Mouse (Mus musculus): ENCODE results near the gene C8a. TPM values are rescaled to one million over a fixed set of nuclear protein-coding genes. Genes with fewer than 3 reads are reported as not detected.

The C8a gene
- polyA plus RNA-seq, 1 experiment from 2014 or later = not detected

DNA sequence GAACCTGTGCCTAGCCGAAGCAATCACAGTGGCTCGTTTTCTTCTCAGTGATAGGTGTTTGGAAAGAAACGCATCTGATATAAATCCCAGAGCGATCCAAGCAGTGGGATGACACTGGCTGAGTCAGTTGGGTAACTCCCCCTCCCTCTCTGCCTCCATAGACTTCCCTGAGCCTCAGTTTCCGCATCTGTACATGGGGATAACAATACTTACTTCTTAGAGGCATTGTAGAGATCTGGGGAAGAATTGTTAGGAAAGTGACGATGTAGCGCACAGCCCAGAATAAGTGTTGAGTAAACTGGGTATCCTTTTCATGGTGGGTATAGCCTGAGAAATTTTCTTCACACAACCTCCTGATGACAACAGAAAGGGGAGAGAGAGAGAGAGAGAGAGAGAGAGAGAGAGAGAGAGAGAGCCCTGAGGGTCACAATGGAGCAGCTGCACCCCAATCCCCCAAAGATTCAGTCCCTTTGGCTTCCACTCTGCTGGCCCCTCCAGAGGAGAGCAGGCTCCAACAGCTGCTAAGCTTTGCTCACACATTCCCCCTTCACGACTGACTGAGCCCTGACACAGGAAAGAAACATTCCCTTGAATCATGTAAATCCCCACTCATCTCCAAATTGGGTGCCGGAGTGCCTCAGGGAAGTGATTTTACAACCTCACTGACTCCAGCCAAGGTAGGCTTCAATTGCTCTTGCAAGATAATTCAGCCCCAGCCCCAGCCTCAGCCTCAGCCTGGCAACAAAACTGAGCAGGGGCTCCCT is 12.5 kb upstream of the C8a start:
- H3K4me3 ChIP-seq = no peak overlapping the region
- no peaks in the 10 kb centered on the region for H3K36me3 ChIP-seq
- 0 out of 2 replicates have a peak, but pooled peaks cover 12% of the 10 kb centered on the region for H3K4me1 ChIP-seq
- no peaks in the 10 kb centered on the region for H3K9me3 ChIP-seq
- H3K27ac ChIP-seq = no peak overlapping the region
- H3K4me2 ChIP-seq (replicated peaks) = no peak overlapping the region
- H3K27me3 ChIP-seq = 0 out of 2 replicates have a peak, but pooled peaks cover 4% of the 10 kb centered on the region
- 68% methylated on average over 9 of the region's 9 CpGs for WGBS
- no peak overlapping the region for H3K9ac ChIP-seq
- ATAC-seq (ENCODE audit: low FRiP score, low read depth) = no peak

DNA sequence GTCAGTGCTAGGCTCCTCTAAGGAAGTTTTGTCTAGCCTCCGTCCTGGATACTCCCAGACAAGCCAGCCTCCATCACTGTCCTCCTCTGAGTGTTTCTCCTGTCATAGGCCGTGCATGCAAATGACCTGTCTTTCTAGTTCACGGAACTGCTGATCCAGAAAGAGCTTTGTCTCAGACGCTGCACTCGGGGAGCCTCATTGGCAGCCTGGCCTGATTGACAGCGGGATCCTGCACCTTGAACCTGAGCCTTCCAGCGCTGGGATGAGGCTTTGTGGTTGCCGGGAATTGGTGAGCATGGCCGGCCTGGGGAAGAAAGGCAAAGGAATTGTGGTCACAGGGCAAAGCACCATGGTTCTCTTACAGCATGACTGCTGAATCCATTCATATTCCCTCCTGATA is 11.3 kb upstream of the C8a start:
- Histone ChIP-seq H3K27ac (no peak overlapping the region), H3K4me3 (no peak overlapping the region), H3K36me3 (no peaks in the 10 kb centered on the region), H3K9ac (no peak overlapping the region), H3K27me3 (0 out of 2 replicates have a peak, but pooled peaks cover 4% of the 10 kb centered on the region), H3K4me1 (0 out of 2 replicates have a peak, but pooled peaks cover 7% of the 10 kb centered on the region), H3K4me2 (replicated peaks) (no peak overlapping the region), H3K9me3 (no peaks in the 10 kb centered on the region)
- WGBS = 78% methylated on average over 9 of the region's 9 CpGs
- no peak for ATAC-seq (ENCODE audit: low FRiP score, low read depth)

DNA sequence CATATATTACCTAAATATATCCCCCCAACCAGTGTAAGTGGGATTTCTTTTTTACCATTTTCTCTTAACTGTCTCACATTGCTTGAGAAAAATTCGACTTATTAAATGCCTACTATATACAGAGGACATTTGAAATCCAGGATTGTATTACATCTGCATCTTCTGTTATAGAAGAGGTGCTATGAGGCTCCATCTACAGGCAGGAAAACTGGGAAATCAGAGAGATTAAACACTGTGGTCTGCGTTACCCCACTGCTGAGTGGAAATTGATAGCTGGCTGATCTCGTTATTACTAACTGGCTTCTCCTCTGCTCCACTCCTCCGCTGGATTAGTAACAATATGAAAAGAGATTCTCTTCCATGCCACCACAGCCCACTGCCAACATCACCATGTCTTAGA is 366 bp downstream of the C8a start:
- 79% methylated on average over 4 of the region's 4 CpGs for WGBS

GRCm38 (mm10) chr4:104870196-104870595 is 6.0 kb downstream of the C8a start:
- Histone ChIP-seq H3K4me3 (no peak overlapping the region), H3K4me1 (peaks cover 7% of the 10 kb centered on the region; the same call in 1 of the 2 replicates), H3K27ac (no peak overlapping the region), H3K4me2 (replicated peaks) (no peak overlapping the region), H3K9ac (no peak overlapping the region), H3K9me3 (no peaks in the 10 kb centered on the region), H3K27me3 (no peaks in the 10 kb centered on the region), H3K36me3 (no peaks in the 10 kb centered on the region)
- ATAC-seq (ENCODE audit: low FRiP score, low read depth) = no peak
- 92% methylated on average over 5 of the region's 5 CpGs for WGBS

More for the DNA sequence above, 366 bp downstream of the C8a start:
- no peak overlapping the region for H3K4me3 ChIP-seq
- no peaks in the 10 kb centered on the region for H3K4me1 ChIP-seq
- H3K36me3 ChIP-seq = no peaks in the 10 kb centered on the region
- no peak overlapping the region for H3K27ac ChIP-seq
- H3K9me3 ChIP-seq = no peaks in the 10 kb centered on the region
- no peaks in the 10 kb centered on the region for H3K27me3 ChIP-seq
- no peak overlapping the region for H3K9ac ChIP-seq
- no peak for ATAC-seq (ENCODE audit: low FRiP score, low read depth)
- no peak overlapping the region for H3K4me2 ChIP-seq (replicated peaks)

GRCm38 (mm10) chr4:104869581-104869980 is 6.6 kb downstream of the C8a start:
- ATAC-seq (ENCODE audit: low FRiP score, low read depth) = no peak
- no peak overlapping the region for H3K9ac ChIP-seq

DNA sequence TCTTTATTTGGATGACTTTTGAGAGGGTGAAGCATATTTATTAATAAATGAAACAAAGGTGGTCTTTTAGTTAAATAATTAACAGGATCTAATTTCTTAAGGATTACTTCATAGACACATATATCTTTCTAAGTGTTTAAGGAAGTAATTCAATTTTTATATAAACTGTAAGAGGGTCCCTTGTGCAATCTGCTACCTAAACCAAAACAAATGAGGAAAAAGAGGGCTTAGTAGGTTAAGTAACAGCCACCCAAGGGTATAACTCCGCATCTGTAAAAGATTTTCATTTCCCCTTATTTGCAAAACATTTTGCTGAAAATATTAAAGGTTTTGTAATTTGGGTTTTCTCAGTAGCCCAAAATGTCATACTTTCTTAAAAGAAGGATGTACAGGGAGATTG is 11.8 kb downstream of the C8a start:
- no peak overlapping the region for H3K4me2 ChIP-seq (replicated peaks)
- ATAC-seq (ENCODE audit: low FRiP score, low read depth) = no peak
- no peaks in the 10 kb centered on the region for H3K36me3 ChIP-seq
- 79% methylated on average over 1 of the region's 1 CpGs for WGBS
- peaks cover 7% of the 10 kb centered on the region; the same call in 1 of the 2 replicates for H3K4me1 ChIP-seq
- no peak overlapping the region for H3K27ac ChIP-seq
- no peak overlapping the region for H3K9ac ChIP-seq
- no peak overlapping the region for H3K4me3 ChIP-seq
- H3K27me3 ChIP-seq = no peaks in the 10 kb centered on the region
- H3K9me3 ChIP-seq = no peaks in the 10 kb centered on the region

More at GRCm38 (mm10) chr4:104869581-104869980, 6.6 kb downstream of the C8a start:
- Histone ChIP-seq H3K4me2 (replicated peaks) (no peak overlapping the region), H3K4me1 (peaks cover 7% of the 10 kb centered on the region; the same call in 1 of the 2 replicates), H3K27ac (no peak overlapping the region), H3K36me3 (no peaks in the 10 kb centered on the region), H3K4me3 (no peak overlapping the region), H3K27me3 (no peaks in the 10 kb centered on the region), H3K9me3 (no peaks in the 10 kb centered on the region)

DNA sequence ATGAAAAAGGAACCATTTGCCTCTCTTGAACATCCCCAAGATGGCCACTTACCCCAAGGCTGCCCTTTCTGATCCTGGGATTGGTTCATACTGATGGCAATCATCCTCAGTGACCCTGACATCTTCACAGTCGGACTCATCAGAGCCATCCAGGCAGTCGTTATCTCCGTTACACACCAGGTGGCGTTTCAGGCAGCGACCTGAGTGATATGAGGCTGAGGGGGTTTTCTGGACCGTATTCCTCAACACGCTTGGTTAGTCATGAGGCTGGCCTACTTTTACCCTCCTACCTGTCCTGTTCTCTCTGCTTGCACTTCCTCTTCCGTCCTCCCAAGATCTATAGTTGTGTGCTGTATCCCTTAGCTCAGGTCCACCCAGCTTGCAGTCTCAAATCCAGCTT is 15.0 kb downstream of the C8a start:
- ATAC-seq (ENCODE audit: low FRiP score, low read depth) = no peak
- WGBS = 89% methylated on average over 8 of the region's 8 CpGs
- no peak overlapping the region for H3K4me2 ChIP-seq (replicated peaks)
- no peaks in the 10 kb centered on the region for H3K27me3 ChIP-seq
- H3K27ac ChIP-seq = no peak overlapping the region
- no peak overlapping the region for H3K4me3 ChIP-seq
- no peak overlapping the region for H3K9ac ChIP-seq
- H3K36me3 ChIP-seq = no peaks in the 10 kb centered on the region
- peaks cover 7% of the 10 kb centered on the region; the same call in 1 of the 2 replicates for H3K4me1 ChIP-seq
- H3K9me3 ChIP-seq = no peaks in the 10 kb centered on the region

GRCm38 (mm10) chr4:104857823-104858222 is 18.4 kb downstream of the C8a start:
- no peaks in the 10 kb centered on the region for H3K4me1 ChIP-seq
- no peak for ATAC-seq (ENCODE audit: low FRiP score, low read depth)
- no peak overlapping the region for H3K4me3 ChIP-seq
- WGBS = 86% methylated on average over 4 of the region's 4 CpGs
- no peaks in the 10 kb centered on the region for H3K9me3 ChIP-seq
- H3K9ac ChIP-seq = no peak overlapping the region
- H3K4me2 ChIP-seq (replicated peaks) = no peak overlapping the region
- no peaks in the 10 kb centered on the region for H3K36me3 ChIP-seq
- H3K27ac ChIP-seq = no peak overlapping the region
- no peaks in the 10 kb centered on the region for H3K27me3 ChIP-seq

GRCm38 (mm10) chr4:104857029-104857428 is 19.2 kb downstream of the C8a start, which contains the start of gene Gm17662:
Gm17662 (plus strand) TSS chr4:104857329.
- Histone ChIP-seq H3K9me3 (no peaks in the 10 kb centered on the region), H3K4me2 (replicated peaks) (no peak within 1 kb of the TSS), H3K4me1 (no peaks in the 10 kb centered on the region), H3K9ac (no peak within 1 kb of the TSS), H3K36me3 (no peaks in the 10 kb centered on the region), H3K4me3 (no peak within 1 kb of the TSS), H3K27me3 (no peaks in the 10 kb centered on the region), H3K27ac (no peak within 1 kb of the TSS)
- no peak for ATAC-seq (ENCODE audit: low FRiP score, low read depth)
- 63% methylated on average over 1 of the region's 1 CpGs for WGBS

DNA sequence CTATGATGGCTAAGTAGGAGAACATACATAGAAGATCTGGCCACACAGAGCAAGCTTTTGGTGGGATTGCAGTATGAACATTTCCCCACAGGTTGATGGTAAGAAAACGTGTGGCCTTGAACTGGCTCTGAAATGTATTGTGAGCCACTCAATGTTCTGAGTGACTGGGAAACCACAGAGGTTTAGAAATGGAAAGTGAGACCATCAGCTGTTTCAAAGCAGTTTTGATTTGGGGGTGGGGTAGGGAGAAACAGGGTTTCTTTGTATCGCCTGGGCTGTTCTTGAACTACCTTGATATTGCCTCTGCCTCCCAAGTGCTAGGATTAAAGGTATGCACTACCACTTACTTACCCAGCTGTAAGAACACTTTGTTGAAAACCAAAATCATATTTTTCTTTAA is 21.0 kb downstream of the C8a start:
- WGBS = 73% methylated on average over 2 of the region's 2 CpGs
- no peak for ATAC-seq (ENCODE audit: low FRiP score, low read depth)
- no peaks in the 10 kb centered on the region for H3K36me3 ChIP-seq

DNA sequence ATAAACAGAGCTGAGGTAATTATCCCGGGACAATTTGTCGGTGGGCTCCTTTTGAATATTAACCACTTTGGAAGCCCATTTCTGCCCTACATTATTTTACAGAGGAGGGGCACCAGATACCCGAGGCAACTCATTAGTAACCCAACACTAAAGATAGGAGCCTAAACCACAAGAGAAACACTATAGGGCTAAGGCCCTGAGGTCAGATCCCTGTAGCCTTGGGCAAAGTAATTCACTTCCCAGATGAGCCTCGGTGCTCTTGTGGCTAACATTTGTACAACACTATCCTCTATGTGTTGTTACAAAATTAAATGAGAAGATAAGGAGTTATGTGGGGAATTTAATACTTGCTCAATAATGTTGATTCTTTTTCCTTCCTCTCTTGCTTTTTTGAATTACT is 32.7 kb downstream of the C8a start:
- no peaks in the 10 kb centered on the region for H3K4me1 ChIP-seq
- no peaks in the 10 kb centered on the region for H3K27me3 ChIP-seq
- no peak overlapping the region for H3K4me2 ChIP-seq (replicated peaks)
- no peak overlapping the region for H3K27ac ChIP-seq
- no peaks in the 10 kb centered on the region for H3K36me3 ChIP-seq
- no peak overlapping the region for H3K4me3 ChIP-seq
- WGBS = 50% methylated on average over 4 of the region's 4 CpGs
- H3K9ac ChIP-seq = no peak overlapping the region
- no peaks in the 10 kb centered on the region for H3K9me3 ChIP-seq
- ATAC-seq (ENCODE audit: low FRiP score, low read depth) = no peak

More for the DNA sequence above, 21.0 kb downstream of the C8a start:
- no peaks in the 10 kb centered on the region for H3K27me3 ChIP-seq
- H3K9ac ChIP-seq = no peak overlapping the region
- H3K4me3 ChIP-seq = no peak overlapping the region
- H3K9me3 ChIP-seq = no peaks in the 10 kb centered on the region
- no peak overlapping the region for H3K27ac ChIP-seq
- no peak overlapping the region for H3K4me2 ChIP-seq (replicated peaks)
- H3K4me1 ChIP-seq = no peaks in the 10 kb centered on the region

GRCm38 (mm10) chr4:104842204-104842603 is 34.0 kb downstream of the C8a start:
- Histone ChIP-seq H3K4me3 (no peak overlapping the region), H3K4me2 (replicated peaks) (no peak overlapping the region), H3K27me3 (no peaks in the 10 kb centered on the region; the same call in 1 of the 2 replicates), H3K9ac (no peak overlapping the region), H3K4me1 (no peaks in the 10 kb centered on the region), H3K36me3 (no peaks in the 10 kb centered on the region), H3K27ac (no peak overlapping the region), H3K9me3 (no peaks in the 10 kb centered on the region)
- WGBS = 81% methylated on average over 5 of the region's 5 CpGs
- ATAC-seq (ENCODE audit: low FRiP score, low read depth) = no peak

DNA sequence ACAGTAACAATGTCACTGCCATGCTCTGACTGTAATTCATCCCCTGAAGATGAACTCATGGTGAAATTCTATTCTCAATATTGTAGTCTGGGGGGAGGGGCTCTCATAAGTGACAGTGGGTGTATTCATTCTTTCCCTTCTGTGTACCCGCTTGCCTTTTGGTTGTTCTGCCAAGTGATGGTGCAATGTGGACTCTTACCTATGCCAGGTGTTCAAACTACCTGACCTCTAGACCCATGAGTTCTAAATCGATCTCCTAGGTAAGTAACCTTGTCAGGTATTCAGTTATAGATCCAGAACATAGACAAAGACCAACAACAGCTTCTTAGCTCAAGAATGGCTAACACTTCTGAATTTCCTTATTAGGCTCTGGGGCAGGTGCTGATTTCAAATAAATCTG is 37.9 kb downstream of the C8a start:
- WGBS = 91% methylated on average over 2 of the region's 2 CpGs
- H3K36me3 ChIP-seq = no peaks in the 10 kb centered on the region
- H3K27me3 ChIP-seq = no peaks in the 10 kb centered on the region; the same call in 1 of the 2 replicates
- H3K27ac ChIP-seq = no peak overlapping the region
- H3K4me3 ChIP-seq = no peak overlapping the region
- no peaks in the 10 kb centered on the region for H3K9me3 ChIP-seq
- H3K9ac ChIP-seq = no peak overlapping the region
- ATAC-seq (ENCODE audit: low FRiP score, low read depth) = no peak
- H3K4me2 ChIP-seq (replicated peaks) = no peak overlapping the region
- H3K4me1 ChIP-seq = no peaks in the 10 kb centered on the region

Measured in limb, embryonic 13.5 days (tissue).